8 mouse cellular contexts compared by ENCODE assay signal in the genomic region with DNA sequence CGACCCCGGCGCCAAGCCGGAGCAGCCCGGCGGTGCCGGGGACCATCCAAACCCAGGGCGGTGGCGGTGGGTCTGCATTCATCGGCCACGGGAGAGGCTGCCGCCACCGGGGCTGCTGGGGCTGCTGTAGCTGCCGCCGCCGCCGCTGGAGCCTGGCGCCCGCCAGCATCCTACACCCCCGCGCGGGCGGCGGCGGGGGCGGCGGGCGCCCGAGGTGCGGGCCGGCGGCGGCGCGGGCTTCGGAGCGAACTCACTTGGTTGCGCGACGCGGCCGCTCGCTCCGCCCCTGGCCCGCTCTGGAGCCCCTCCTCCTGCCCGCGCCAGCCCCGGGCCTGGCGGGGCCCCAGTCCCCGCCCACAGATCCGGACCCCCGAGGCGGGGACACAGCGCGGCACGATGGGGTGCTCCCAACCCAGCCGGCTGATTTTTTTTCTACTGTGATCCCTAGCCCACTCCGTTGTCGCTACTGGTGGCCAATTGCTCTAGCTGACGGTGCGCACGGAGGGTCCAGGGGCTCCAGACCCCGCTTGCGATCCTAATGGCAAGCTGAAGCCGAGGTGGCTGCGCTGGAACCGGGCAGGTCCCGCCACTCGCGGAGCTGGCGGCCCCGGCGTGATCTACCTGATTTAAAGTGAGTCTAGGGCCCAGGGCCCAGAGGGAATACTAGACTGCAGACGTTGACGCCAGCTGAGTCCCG. TPM values are rescaled to one million over a fixed set of nuclear protein-coding genes. Genes with fewer than 3 reads are reported as not detected.
DNase-seq lines count a peak whose midpoint lies in the region; ATAC-seq and TF ChIP-seq lines count a peak whose summit lies in the region.

A gene (minus strand): TSS at position 246 of the 697 bp plus-strand sequence.

- H3K4me2 ChIP-seq in heart, embryonic 11.5 days, result peak within 1 kb of the TSS; percentile 99
- H3K4me2 ChIP-seq in hindbrain, embryonic 16.5 days (ENCODE audit: low read length), result peak within 1 kb of the TSS; percentile 97
- peak within 1 kb of the TSS; percentile 30 for H3K4me2 ChIP-seq in liver, embryonic 16.5 days (ENCODE audit: low read depth, low read length)
- peak within 1 kb of the TSS; percentile 60 for H3K4me2 ChIP-seq in stomach, postnatal 0 days (replicated peaks; ENCODE audit: low read depth)

- H3K4me3 ChIP-seq in heart, embryonic 11.5 days (ENCODE audit: low read depth, low read length), result peak within 1 kb of the TSS; percentile 54
- H3K4me3 ChIP-seq in ES-Bruce4 (ENCODE audit: low read depth, low read length), result peak within 1 kb of the TSS; percentile 87
- H3K4me3 ChIP-seq in hindbrain, embryonic 16.5 days (ENCODE audit: low read length), result peak within 1 kb of the TSS; percentile 72
- H3K4me3 ChIP-seq in liver, embryonic 16.5 days (ENCODE audit: low read depth, low read length), result peak within 1 kb of the TSS; percentile 13
- H3K4me3 ChIP-seq in stomach, postnatal 0 days (ENCODE audit: low read depth, low read length), result peak within 1 kb of the TSS; percentile 35

- peaks cover 50% of the 10 kb centered on the region for H3K27me3 ChIP-seq in heart, embryonic 11.5 days (ENCODE audit: control insufficient read depth, insufficient read depth, low read length)
- H3K27me3 ChIP-seq in ES-Bruce4 (ENCODE audit: control insufficient read depth, insufficient read depth, low read length, poor library complexity, severe bottlenecking), result no peaks in the 10 kb centered on the region
- no peaks in the 10 kb centered on the region for H3K27me3 ChIP-seq in hindbrain, embryonic 16.5 days (replicated peaks; ENCODE audit: control insufficient read depth, insufficient read depth, low read length)
- H3K27me3 ChIP-seq in liver, embryonic 16.5 days (ENCODE audit: control insufficient read depth, insufficient read depth, low read depth, low read length), result peaks cover 31% of the 10 kb centered on the region
- peaks cover 9% of the 10 kb centered on the region; the same call in 1 of the 2 replicates for H3K27me3 ChIP-seq in stomach, postnatal 0 days (ENCODE audit: control insufficient read depth, insufficient read depth, low read length)

- H3K4me1 ChIP-seq in heart, embryonic 11.5 days (ENCODE audit: control insufficient read depth, insufficient read depth, low read length), result peaks cover 5% of the 10 kb centered on the region; the same call in 1 of the 2 replicates
- H3K4me1 ChIP-seq in ES-Bruce4 (ENCODE audit: control insufficient read depth, insufficient read depth, low read length), result no peaks in the 10 kb centered on the region
- peaks cover 5% of the 10 kb centered on the region for H3K4me1 ChIP-seq in hindbrain, embryonic 16.5 days (ENCODE audit: control insufficient read depth, insufficient read depth, low read depth, low read length)
- H3K4me1 ChIP-seq in liver, embryonic 16.5 days (ENCODE audit: control insufficient read depth, low read depth, low read length), result no peaks in the 10 kb centered on the region; the same call in 1 of the 2 replicates
- H3K4me1 ChIP-seq in stomach, postnatal 0 days (replicated peaks; ENCODE audit: control insufficient read depth, insufficient read depth), result peaks cover 3% of the 10 kb centered on the region; the same call in 1 of the 2 replicates

- TF ChIP-seq POLR2A in ES-Bruce4 (IDR thresholded peaks at IDR 0.05; ENCODE audit: insufficient read depth, low read length), result no peak

- ATAC-seq in heart, embryonic 11.5 days (replicated peaks; ENCODE audit: insufficient number of reproducible peaks, low FRiP score, low TSS enrichment), result peak; percentile 69
- peak; percentile 85 for ATAC-seq in hindbrain, embryonic 16.5 days
- no peak for ATAC-seq in liver, embryonic 16.5 days (ENCODE audit: low read depth)
- no peak for ATAC-seq in stomach, postnatal 0 days (ENCODE audit: low FRiP score, low TSS enrichment)

- no peak for DNase-seq in heart, adult 18-20 months
- DNase-seq in embryo, embryonic 10 days (ENCODE audit: low spot score), result peak; percentile 52
- DNase-seq in stomach, postnatal 0 days (ENCODE audit: low spot score), result no peak
- DNase-seq in ovary, postnatal 10 days (ENCODE audit: low spot score), result no peak

- under 1% methylated on average over 61 of the region's 76 CpGs for WGBS in heart, embryonic 11.5 days (ENCODE audit: insufficient replicate concordance)
- WGBS in hindbrain, embryonic 16.5 days, result under 1% methylated on average over 30 of the region's 76 CpGs
- WGBS in liver, embryonic 16.5 days (ENCODE audit: insufficient replicate concordance), result 1% methylated on average over 65 of the region's 76 CpGs
- WGBS in stomach, postnatal 0 days, result under 1% methylated on average over 49 of the region's 76 CpGs

- TF ChIP-seq CTCF in ES-Bruce4 (IDR thresholded peaks at IDR 0.05; ENCODE audit: low read depth, low read length), result no peak
- no peak for TF ChIP-seq CTCF in stomach, postnatal 0 days (IDR thresholded peaks at IDR 0.05; ENCODE audit: low read depth)

- H3K9ac ChIP-seq in heart, embryonic 11.5 days (ENCODE audit: low read depth, low read length), result no peak within 1 kb of the TSS
- H3K9ac ChIP-seq in ES-Bruce4 (ENCODE audit: low read depth, poor library complexity, severe bottlenecking), result peak within 1 kb of the TSS; percentile 61
- peak within 1 kb of the TSS; percentile 85 for H3K9ac ChIP-seq in hindbrain, embryonic 16.5 days (ENCODE audit: low read depth, low read length)
- no peak within 1 kb of the TSS for H3K9ac ChIP-seq in liver, embryonic 16.5 days (ENCODE audit: low read depth, low read length)
- no peak within 1 kb of the TSS for H3K9ac ChIP-seq in stomach, postnatal 0 days (ENCODE audit: low read length)

- H3K9me3 ChIP-seq in heart, embryonic 11.5 days (replicated peaks; ENCODE audit: control insufficient read depth, low read length), result no peaks in the 10 kb centered on the region
- no peaks in the 10 kb centered on the region for H3K9me3 ChIP-seq in ES-Bruce4 (replicated peaks; ENCODE audit: control insufficient read depth, insufficient read depth, low read length, poor library complexity, severe bottlenecking)
- H3K9me3 ChIP-seq in hindbrain, embryonic 16.5 days (ENCODE audit: control insufficient read depth, low read length), result no peaks in the 10 kb centered on the region
- no peaks in the 10 kb centered on the region for H3K9me3 ChIP-seq in liver, embryonic 16.5 days (replicated peaks; ENCODE audit: control insufficient read depth, low read length)
- H3K9me3 ChIP-seq in stomach, postnatal 0 days (ENCODE audit: control insufficient read depth, low read length), result no peaks in the 10 kb centered on the region

- H3K36me3 ChIP-seq in heart, embryonic 11.5 days (ENCODE audit: control insufficient read depth, insufficient read depth, low read length), result no peaks in the 10 kb centered on the region
- no peaks in the 10 kb centered on the region for H3K36me3 ChIP-seq in ES-Bruce4 (ENCODE audit: control insufficient read depth, insufficient read depth, low read length, poor library complexity, severe bottlenecking)
- H3K36me3 ChIP-seq in hindbrain, embryonic 16.5 days (ENCODE audit: control insufficient read depth, insufficient read depth, low read length), result no peaks in the 10 kb centered on the region
- no peaks in the 10 kb centered on the region for H3K36me3 ChIP-seq in liver, embryonic 16.5 days (ENCODE audit: control insufficient read depth, insufficient read depth)
- no peaks in the 10 kb centered on the region for H3K36me3 ChIP-seq in stomach, postnatal 0 days (ENCODE audit: control insufficient read depth, insufficient read depth, low read length)

- H3K27ac ChIP-seq in heart, embryonic 11.5 days (ENCODE audit: low read depth, low read length), result no peak within 1 kb of the TSS
- H3K27ac ChIP-seq in ES-Bruce4 (ENCODE audit: insufficient read depth, low read length), result no peak within 1 kb of the TSS
- peak within 1 kb of the TSS; percentile 83 for H3K27ac ChIP-seq in hindbrain, embryonic 16.5 days (ENCODE audit: low read depth, low read length)
- H3K27ac ChIP-seq in liver, embryonic 16.5 days (ENCODE audit: low read length), result no peak within 1 kb of the TSS
- H3K27ac ChIP-seq in stomach, postnatal 0 days (replicated peaks), result no peak within 1 kb of the TSS

- TF ChIP-seq EP300 in ES-Bruce4 (IDR thresholded peaks at IDR 0.05; ENCODE audit: insufficient read depth, low read depth, low read length), result no peak
- no peak for TF ChIP-seq EP300 in stomach, postnatal 0 days (optimal IDR thresholded peaks at IDR 0.05)

RNA-seq across cellular contexts. Expression of the gene that starts here (rescaled TPM):
- polyA plus RNA-seq in heart, embryonic 11.5 days (2014; fragmentation: Nextera tagmentation; extraction: Ambion mirVana), result 0.38 and 0.44 TPM in 2 replicates
- total RNA-seq in heart, adult 18-20 months (2021), result not detected
- 1.1 TPM in 1 of 2 replicates, not detected in the other for polyA plus RNA-seq in ES-Bruce4 (2011; ENCODE audit: insufficient read depth, insufficient read length, low read depth, missing spikeins)
- polyA plus RNA-seq in hindbrain, embryonic 16.5 days (2015; fragmentation: Nextera tagmentation; extraction: Ambion mirVana), result 20.3 and 32.3 TPM in 2 replicates
- polyA plus RNA-seq in liver, embryonic 16.5 days (2015; fragmentation: Nextera tagmentation; extraction: Ambion mirVana), result not detected in 2 replicates
- polyA plus RNA-seq in stomach, postnatal 0 days (2015; fragmentation: Nextera tagmentation; extraction: Ambion mirVana), result 0.18 and 0.19 TPM in 2 replicates

Comparison
In these comparisons a context has a peak if more than half of its experiments do, and no peak if none do; other contexts are left out.
1. Peak in ATAC-seq, H3K4me3 ChIP-seq and H3K4me2 ChIP-seq in heart, embryonic 11.5 days; RNA of the gene not detected or under 1 TPM.
2. H3K4me2 ChIP-seq: peak in every context shown above with its lines; median percentile 99 in heart, embryonic 11.5 days; 97 in hindbrain, embryonic 16.5 days; 60 in stomach, postnatal 0 days; 30 in liver, embryonic 16.5 days.
3. H3K4me3 ChIP-seq: peak in every context shown above with its lines; median percentile 87 in ES-Bruce4; 72 in hindbrain, embryonic 16.5 days; 54 in heart, embryonic 11.5 days; 35 in stomach, postnatal 0 days; 13 in liver, embryonic 16.5 days.
4. H3K9ac ChIP-seq: peak in ES-Bruce4 (single experiment) and hindbrain, embryonic 16.5 days (single experiment); none in heart, embryonic 11.5 days (single experiment), liver, embryonic 16.5 days (single experiment) and stomach, postnatal 0 days (single experiment).